Mouse (Mus musculus): ENCODE measurements around the gene Cpa1. TPM values are rescaled to one million over a fixed set of nuclear protein-coding genes. Genes with fewer than 3 reads are reported as not detected.

Gene Cpa1
- polyA plus RNA-seq, 1 experiment from 2014 or later: 0.56 TPM

DNA sequence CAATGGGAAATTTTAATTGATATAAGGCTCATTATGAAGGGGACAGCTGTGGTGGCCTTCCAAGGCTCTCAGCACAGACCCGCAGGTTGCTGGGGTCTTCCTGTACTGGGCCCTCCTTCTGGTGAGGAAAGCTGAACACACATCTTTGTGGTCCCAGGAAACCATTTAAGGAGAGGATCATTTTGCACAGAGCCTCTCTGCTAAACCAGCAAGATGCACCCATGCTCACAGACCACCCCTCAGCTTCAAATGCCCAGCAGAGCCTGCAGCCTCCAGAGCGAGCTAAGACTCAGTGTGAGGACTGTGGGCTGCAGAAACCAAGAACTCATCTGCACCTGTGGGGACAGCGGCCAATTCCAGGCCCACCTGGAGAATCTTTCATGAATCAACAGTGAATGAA is 15.9 kb downstream of the Cpa1 start:
- WGBS: 29% methylated on average over 3 of the region's 3 CpGs
- no peak overlapping the region for H3K4me2 ChIP-seq (ENCODE audit: low read length)
- peak; percentile 34 for ATAC-seq

DNA sequence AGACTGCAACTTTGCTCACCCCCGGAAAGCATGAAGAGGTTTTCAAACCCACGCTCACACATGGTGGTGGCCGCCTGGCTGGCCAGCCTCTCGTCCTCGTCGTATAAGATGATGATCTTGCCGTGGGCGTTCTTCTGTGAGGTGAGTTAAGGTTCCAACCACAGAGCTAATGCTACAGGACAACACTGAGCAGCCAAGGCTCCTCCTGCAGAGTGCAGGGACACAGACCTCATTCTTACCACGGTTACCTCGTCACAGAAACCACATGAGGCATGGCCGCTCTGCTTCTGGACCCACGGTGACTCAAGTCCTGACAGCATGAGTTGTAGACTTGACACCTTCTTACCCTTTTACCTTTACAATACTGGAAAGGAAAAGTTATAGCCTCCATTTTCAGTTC is 18.3 kb downstream of the Cpa1 start:
- Histone ChIP-seq H3K36me3 (ENCODE audit: control insufficient read depth, insufficient read depth) (no peaks in the 10 kb centered on the region), H3K27ac (ENCODE audit: low read length) (no peak overlapping the region), H3K9me3 (ENCODE audit: control insufficient read depth, low read length) (no peaks in the 10 kb centered on the region), H3K4me1 (replicated peaks; ENCODE audit: control insufficient read depth, insufficient read depth, low read length) (peaks cover 39% of the 10 kb centered on the region), H3K9ac (replicated peaks; ENCODE audit: low read depth, low read length) (no peak overlapping the region), H3K4me3 (replicated peaks; ENCODE audit: low read length) (no peak overlapping the region), H3K27me3 (replicated peaks; ENCODE audit: control insufficient read depth, insufficient read depth, low read length) (no peaks in the 10 kb centered on the region), H3K4me2 (ENCODE audit: low read length) (no peak overlapping the region)
- WGBS: 95% methylated on average over 12 of the region's 12 CpGs
- no peak for ATAC-seq

More for the DNA sequence above, 15.9 kb downstream of the Cpa1 start:
- Histone ChIP-seq H3K27ac (ENCODE audit: low read length) (peak overlapping the region; percentile 77), H3K36me3 (ENCODE audit: control insufficient read depth, insufficient read depth) (no peaks in the 10 kb centered on the region), H3K27me3 (replicated peaks; ENCODE audit: control insufficient read depth, insufficient read depth, low read length) (no peaks in the 10 kb centered on the region), H3K4me3 (replicated peaks; ENCODE audit: low read length) (no peak overlapping the region), H3K9me3 (ENCODE audit: control insufficient read depth, low read length) (no peaks in the 10 kb centered on the region), H3K9ac (replicated peaks; ENCODE audit: low read depth, low read length) (peak overlapping the region; percentile 22), H3K4me1 (replicated peaks; ENCODE audit: control insufficient read depth, insufficient read depth, low read length) (peaks cover 41% of the 10 kb centered on the region)

DNA sequence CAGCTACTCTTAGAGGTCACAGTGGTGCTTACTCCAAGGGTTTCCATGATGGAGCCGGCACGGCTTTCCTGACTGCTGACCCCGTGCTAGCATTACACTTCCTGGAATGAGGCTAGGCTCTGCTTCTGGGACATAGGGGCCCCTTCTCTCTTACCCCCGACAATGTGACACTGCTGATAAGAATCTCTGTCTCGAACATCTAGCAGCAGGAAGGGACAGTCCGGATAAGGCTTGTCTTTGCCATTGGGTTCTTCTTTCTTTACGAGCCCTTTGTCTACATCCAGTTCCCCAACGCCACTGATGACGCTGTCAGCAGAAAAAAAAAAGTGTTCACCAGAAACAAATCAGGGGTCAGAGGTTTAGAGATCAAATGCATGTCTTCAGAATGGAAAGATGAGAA is 19.6 kb downstream of the Cpa1 start:
- H3K27ac ChIP-seq (ENCODE audit: low read length): no peak overlapping the region
- no peak overlapping the region for H3K9ac ChIP-seq (replicated peaks; ENCODE audit: low read depth, low read length)
- no peaks in the 10 kb centered on the region for H3K9me3 ChIP-seq (ENCODE audit: control insufficient read depth, low read length)
- 91% methylated on average over 9 of the region's 9 CpGs for WGBS
- no peak for ATAC-seq
- H3K4me2 ChIP-seq (ENCODE audit: low read length): no peak overlapping the region
- no peaks in the 10 kb centered on the region for H3K36me3 ChIP-seq (ENCODE audit: control insufficient read depth, insufficient read depth)
- H3K27me3 ChIP-seq (replicated peaks; ENCODE audit: control insufficient read depth, insufficient read depth, low read length): no peaks in the 10 kb centered on the region
- no peak overlapping the region for H3K4me3 ChIP-seq (replicated peaks; ENCODE audit: low read length)
- H3K4me1 ChIP-seq (replicated peaks; ENCODE audit: control insufficient read depth, insufficient read depth, low read length): peaks cover 26% of the 10 kb centered on the region

DNA sequence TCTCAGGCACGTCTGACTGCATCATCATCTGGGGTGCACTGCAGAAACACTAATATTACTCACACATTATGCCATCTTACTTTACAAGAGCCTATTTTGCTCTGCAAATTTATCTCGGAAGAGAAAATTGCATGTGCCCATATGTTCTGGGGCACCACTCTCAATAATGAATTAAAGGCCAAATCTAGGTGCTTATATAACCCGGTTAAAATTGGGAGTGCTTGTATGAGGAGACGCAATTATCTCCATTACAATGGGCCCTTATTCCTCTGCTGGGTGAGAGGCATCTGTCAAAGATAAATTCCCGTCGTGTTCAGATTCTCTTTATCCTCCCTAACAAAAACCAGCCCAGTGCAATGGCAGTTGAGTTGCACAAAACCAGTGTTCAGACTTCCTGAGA is 25.8 kb downstream of the Cpa1 start:
- no peak overlapping the region; the same call in 1 of the 2 replicates for H3K27ac ChIP-seq (ENCODE audit: low read length)
- no peaks in the 10 kb centered on the region for H3K27me3 ChIP-seq (replicated peaks; ENCODE audit: control insufficient read depth, insufficient read depth, low read length)
- H3K9ac ChIP-seq (replicated peaks; ENCODE audit: low read depth, low read length): no peak overlapping the region
- no peak for ATAC-seq
- WGBS: 19% methylated on average over 6 of the region's 6 CpGs
- no peaks in the 10 kb centered on the region for H3K9me3 ChIP-seq (ENCODE audit: control insufficient read depth, low read length)
- no peak overlapping the region for H3K4me3 ChIP-seq (replicated peaks; ENCODE audit: low read length)
- H3K4me1 ChIP-seq (replicated peaks; ENCODE audit: control insufficient read depth, insufficient read depth, low read length): peaks cover 5% of the 10 kb centered on the region; the same call in 1 of the 2 replicates
- H3K4me2 ChIP-seq (ENCODE audit: low read length): no peak overlapping the region
- H3K36me3 ChIP-seq (ENCODE audit: control insufficient read depth, insufficient read depth): no peaks in the 10 kb centered on the region

DNA sequence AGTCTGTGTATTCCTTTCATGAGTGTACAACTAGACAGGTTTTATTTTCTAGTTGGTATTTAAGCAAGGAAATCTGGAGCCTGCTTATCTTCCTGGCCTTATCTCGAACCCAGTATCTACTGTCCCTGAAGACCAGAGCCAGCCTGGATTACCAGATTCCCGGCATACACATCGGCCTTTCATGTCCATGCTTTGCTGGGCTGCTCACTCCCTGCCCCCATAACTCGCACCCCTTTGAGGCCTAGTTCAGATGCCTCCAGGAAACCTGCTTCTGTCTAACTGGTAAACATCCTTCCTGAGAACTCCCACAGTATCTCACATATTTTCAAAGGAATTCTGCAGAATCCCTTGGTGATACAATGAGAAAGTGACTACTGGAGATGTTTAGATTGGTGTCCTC is 26.3 kb downstream of the Cpa1 start:
- H3K27ac ChIP-seq (ENCODE audit: low read length): no peak overlapping the region; the same call in 1 of the 2 replicates
- no peak for ATAC-seq
- peaks cover 5% of the 10 kb centered on the region; the same call in 1 of the 2 replicates for H3K4me1 ChIP-seq (replicated peaks; ENCODE audit: control insufficient read depth, insufficient read depth, low read length)
- 58% methylated on average over 4 of the region's 4 CpGs for WGBS
- H3K4me3 ChIP-seq (replicated peaks; ENCODE audit: low read length): no peak overlapping the region
- H3K4me2 ChIP-seq (ENCODE audit: low read length): no peak overlapping the region
- no peak overlapping the region for H3K9ac ChIP-seq (replicated peaks; ENCODE audit: low read depth, low read length)
- H3K27me3 ChIP-seq (replicated peaks; ENCODE audit: control insufficient read depth, insufficient read depth, low read length): no peaks in the 10 kb centered on the region
- no peaks in the 10 kb centered on the region for H3K36me3 ChIP-seq (ENCODE audit: control insufficient read depth, insufficient read depth)
- H3K9me3 ChIP-seq (ENCODE audit: control insufficient read depth, low read length): no peaks in the 10 kb centered on the region

DNA sequence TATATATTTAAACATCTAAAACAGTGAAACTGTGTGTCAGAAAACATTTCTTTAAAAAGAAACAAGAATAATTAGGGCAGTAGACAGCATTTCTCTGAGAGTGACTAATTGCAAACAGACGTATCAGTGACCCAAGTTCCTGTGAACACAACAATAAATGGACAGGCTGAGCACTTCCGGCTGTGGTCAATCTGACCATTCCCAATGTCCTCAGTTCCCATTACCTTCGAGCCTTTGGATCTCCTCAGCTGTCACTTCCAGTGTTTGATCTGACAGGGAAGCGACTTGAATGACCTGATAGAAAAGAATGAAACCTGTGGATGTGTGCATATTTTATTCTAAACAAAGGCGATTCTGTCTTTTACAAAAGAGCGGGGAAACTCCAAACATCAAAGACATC is 27.0 kb downstream of the Cpa1 start:
- no peaks in the 10 kb centered on the region for H3K36me3 ChIP-seq (ENCODE audit: control insufficient read depth, insufficient read depth)
- peaks cover 5% of the 10 kb centered on the region; the same call in 1 of the 2 replicates for H3K4me1 ChIP-seq (replicated peaks; ENCODE audit: control insufficient read depth, insufficient read depth, low read length)
- no peak overlapping the region for H3K4me2 ChIP-seq (ENCODE audit: low read length)

DNA sequence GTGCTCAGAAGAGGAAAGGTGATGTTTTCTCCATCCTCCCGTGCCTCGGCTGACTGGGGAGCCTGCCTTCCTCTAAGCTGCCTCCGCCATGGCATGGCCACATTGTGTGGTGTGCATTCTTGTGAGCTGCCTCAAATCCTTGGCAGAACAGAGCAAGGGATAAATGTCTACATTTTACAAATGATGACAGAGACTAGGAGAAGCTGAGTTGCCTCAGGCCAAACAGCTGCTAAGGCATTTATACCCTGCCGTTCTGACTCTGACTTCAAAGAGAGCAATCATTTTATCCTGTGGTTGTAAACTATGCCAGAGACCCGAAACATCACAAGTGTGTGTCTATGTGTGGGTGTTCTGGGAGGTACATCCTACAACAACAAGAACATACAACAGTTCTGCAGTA is 28.6 kb downstream of the Cpa1 start:
- no peaks in the 10 kb centered on the region for H3K9me3 ChIP-seq (ENCODE audit: control insufficient read depth, low read length)

More for the DNA sequence above, 27.0 kb downstream of the Cpa1 start:
- no peaks in the 10 kb centered on the region for H3K27me3 ChIP-seq (replicated peaks; ENCODE audit: control insufficient read depth, insufficient read depth, low read length)
- no peak overlapping the region for H3K9ac ChIP-seq (replicated peaks; ENCODE audit: low read depth, low read length)
- H3K27ac ChIP-seq (ENCODE audit: low read length): no peak overlapping the region
- no peaks in the 10 kb centered on the region for H3K9me3 ChIP-seq (ENCODE audit: control insufficient read depth, low read length)
- H3K4me3 ChIP-seq (replicated peaks; ENCODE audit: low read length): no peak overlapping the region
- ATAC-seq: no peak
- 50% methylated on average over 6 of the region's 6 CpGs for WGBS

DNA sequence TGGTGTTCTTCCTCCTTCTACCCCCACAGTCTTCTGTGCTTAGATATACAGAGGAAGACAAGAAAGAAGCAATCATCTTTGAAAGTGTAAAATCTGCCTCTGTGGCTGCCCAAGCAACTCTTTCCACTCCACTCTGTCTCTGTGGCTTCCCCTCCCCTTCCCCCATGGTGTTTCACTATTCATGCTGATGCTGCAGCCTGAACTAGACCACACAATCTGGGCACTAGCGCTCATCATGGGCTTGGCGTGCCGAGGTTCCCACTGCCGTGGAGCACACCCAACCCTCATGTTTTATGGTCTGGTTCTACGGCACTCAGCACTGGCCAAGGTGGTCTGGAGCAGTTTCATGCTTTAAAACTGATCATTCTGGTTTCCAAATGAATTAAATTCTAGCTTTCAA is 32.7 kb downstream of the Cpa1 start:
- Histone ChIP-seq H3K27me3 (replicated peaks; ENCODE audit: control insufficient read depth, insufficient read depth, low read length) (no peaks in the 10 kb centered on the region), H3K4me3 (replicated peaks; ENCODE audit: low read length) (no peak overlapping the region), H3K9me3 (ENCODE audit: control insufficient read depth, low read length) (no peaks in the 10 kb centered on the region), H3K4me1 (replicated peaks; ENCODE audit: control insufficient read depth, insufficient read depth, low read length) (peaks cover 27% of the 10 kb centered on the region), H3K36me3 (ENCODE audit: control insufficient read depth, insufficient read depth) (no peaks in the 10 kb centered on the region), H3K27ac (ENCODE audit: low read length) (no peak overlapping the region), H3K4me2 (ENCODE audit: low read length) (no peak overlapping the region), H3K9ac (replicated peaks; ENCODE audit: low read depth, low read length) (no peak overlapping the region)
- 70% methylated on average over 5 of the region's 5 CpGs for WGBS
- ATAC-seq: no peak

More for the DNA sequence above, 28.6 kb downstream of the Cpa1 start:
- WGBS: 51% methylated on average over 5 of the region's 5 CpGs
- Histone ChIP-seq H3K27me3 (replicated peaks; ENCODE audit: control insufficient read depth, insufficient read depth, low read length) (no peaks in the 10 kb centered on the region), H3K4me2 (ENCODE audit: low read length) (no peak overlapping the region), H3K9ac (replicated peaks; ENCODE audit: low read depth, low read length) (no peak overlapping the region), H3K27ac (ENCODE audit: low read length) (no peak overlapping the region), H3K4me1 (replicated peaks; ENCODE audit: control insufficient read depth, insufficient read depth, low read length) (peaks cover 8% of the 10 kb centered on the region), H3K36me3 (ENCODE audit: control insufficient read depth, insufficient read depth) (no peaks in the 10 kb centered on the region), H3K4me3 (replicated peaks; ENCODE audit: low read length) (no peak overlapping the region)
- no peak for ATAC-seq

DNA sequence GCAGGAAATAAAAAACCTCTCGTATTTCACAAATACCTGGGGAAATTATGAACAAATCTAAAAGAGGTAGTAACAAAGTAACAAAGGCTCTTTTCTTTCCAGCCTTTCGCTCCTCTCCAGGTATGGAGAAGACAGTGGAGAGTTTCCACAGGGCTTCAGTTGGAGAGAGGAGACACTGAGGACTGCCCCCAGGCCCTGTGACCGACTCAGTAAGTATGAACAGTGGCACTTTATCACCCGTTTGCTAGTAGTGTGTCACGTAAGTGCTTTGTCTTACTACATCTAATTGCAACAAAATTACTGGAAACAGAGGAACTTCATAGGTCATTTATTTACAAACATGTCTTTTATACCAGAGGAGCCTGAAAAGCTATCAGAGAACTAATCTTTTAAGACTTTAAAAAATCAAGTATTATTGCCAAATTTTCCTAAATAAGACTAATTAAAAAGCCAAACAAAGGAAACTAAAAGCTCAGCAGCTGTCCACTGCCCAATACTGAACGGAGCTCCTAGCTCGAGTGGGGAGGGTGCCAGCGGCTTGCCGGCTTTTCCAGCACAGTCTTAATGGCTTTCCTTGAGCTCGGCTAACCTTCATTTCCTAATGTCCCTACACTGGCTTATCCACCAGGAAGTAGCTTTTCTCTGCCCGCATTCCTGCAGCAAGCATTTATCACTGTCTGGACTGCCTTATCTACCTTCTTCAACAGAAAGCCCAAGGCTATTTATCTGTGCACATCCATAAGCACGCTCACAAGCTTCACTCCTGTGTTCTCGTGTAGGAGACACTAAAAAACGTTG is 34.9 kb downstream of the Cpa1 start:
- Histone ChIP-seq H3K4me2 (ENCODE audit: low read length) (peak overlapping the region; percentile 53), H3K9ac (replicated peaks; ENCODE audit: low read depth, low read length) (peak overlapping the region; percentile 49), H3K27ac (ENCODE audit: low read length) (peak overlapping the region; percentile 91), H3K36me3 (ENCODE audit: control insufficient read depth, insufficient read depth) (no peaks in the 10 kb centered on the region), H3K4me3 (replicated peaks; ENCODE audit: low read length) (no peak overlapping the region), H3K4me1 (replicated peaks; ENCODE audit: control insufficient read depth, insufficient read depth, low read length) (peaks cover 36% of the 10 kb centered on the region), H3K9me3 (ENCODE audit: control insufficient read depth, low read length) (no peaks in the 10 kb centered on the region), H3K27me3 (replicated peaks; ENCODE audit: control insufficient read depth, insufficient read depth, low read length) (no peaks in the 10 kb centered on the region)
- 12% methylated on average over 14 of the region's 14 CpGs for WGBS
- peak; percentile 45 for ATAC-seq
